Mouse (Mus musculus): Measurements from ENCODE around the gene Fn3krp.

DNA sequence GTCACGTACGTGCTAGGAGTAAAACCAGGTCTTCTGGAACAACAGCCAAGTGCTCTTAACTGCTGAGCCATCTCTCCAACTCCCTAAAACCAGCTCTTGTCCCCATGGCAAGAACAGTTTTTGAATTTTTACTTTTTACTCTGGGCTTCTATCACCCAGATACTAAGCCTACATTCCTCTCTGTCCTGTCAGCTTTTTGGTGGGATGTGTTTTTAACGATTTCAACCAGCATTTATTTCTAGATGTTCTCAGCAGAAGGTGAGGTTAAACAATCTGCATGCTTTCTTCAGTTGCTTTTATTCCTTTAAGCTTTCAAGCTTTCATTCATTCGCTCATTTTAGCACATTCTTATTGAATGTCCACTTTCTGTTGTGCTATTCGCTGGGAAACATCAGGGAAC lies 3.2 kb upstream of the Fn3krp start:
- TF ChIP-seq CTCF (IDR thresholded peaks at IDR 0.05; ENCODE audit: low read depth) (no peak), EP300 (optimal IDR thresholded peaks at IDR 0.05) (no peak)
